Mouse (Mus musculus) C2C12 (cell line): ENCODE measurements around the gene Lrrc52. TPM values are rescaled to one million over a fixed set of nuclear protein-coding genes. Genes with fewer than 3 reads are reported as not detected.

Source experiments
- H3K27me3 ChIP-seq: one replicate; pipeline ENCODE4 v1.6.1; 2011; ENCODE audit not compliant: control insufficient read depth, insufficient read depth, insufficient read length
- H3K36me3 ChIP-seq: one replicate; pipeline ENCODE4 v1.6.1; 2011; ENCODE audit not compliant: control insufficient read depth, insufficient read depth
- H3K4me3 ChIP-seq: one replicate; pipeline ENCODE4 v1.5.1; 2011; ENCODE audit warnings: mild to moderate bottlenecking, control low read depth; ENCODE audit not compliant: poor library complexity, insufficient read depth, severe bottlenecking
- H3K79me2 ChIP-seq: one replicate; pipeline ENCODE4 v1.6.1; 2011; ENCODE audit not compliant: control insufficient read depth, insufficient read depth
- H3K79me3 ChIP-seq: one replicate; pipeline ENCODE4 v1.6.1; 2011; ENCODE audit warnings: low read depth, control low read depth
- H3ac ChIP-seq: one replicate; pipeline ENCODE3; 2011; ENCODE audit warnings: low read depth; ENCODE audit not compliant: control insufficient read depth, insufficient read length
- CEBPB ChIP-seq: IDR thresholded peaks from one replicate; pipeline ENCODE4 v1.6.1; 2011; ENCODE audit warnings: low read depth, mild to moderate bottlenecking, control low read depth, moderate library complexity
- CTCF ChIP-seq: IDR thresholded peaks from one replicate; pipeline ENCODE4 v1.5.1; 2011; ENCODE audit not compliant: control insufficient read depth, insufficient read depth, insufficient read length
- FOSL1 ChIP-seq: IDR thresholded peaks from one replicate; pipeline ENCODE4 v1.8.0; 2011; ENCODE audit warnings: mild to moderate bottlenecking, low read length; ENCODE audit not compliant: poor library complexity, insufficient read depth, severe bottlenecking
- MAX ChIP-seq: IDR thresholded peaks from one replicate; pipeline ENCODE4 v1.6.1; 2011; ENCODE audit warnings: mild to moderate bottlenecking, control low read depth
- MYOD1 ChIP-seq: IDR thresholded peaks from one replicate; pipeline ENCODE4 v1.6.1; 2011; ENCODE audit warnings: low read depth; ENCODE audit not compliant: control insufficient read depth, insufficient read length
- MYOG ChIP-seq: IDR thresholded peaks from one replicate; pipeline ENCODE4 v1.6.1; 2011; ENCODE audit not compliant: control insufficient read depth, insufficient read length; ENCODE audit errors: extremely low read depth
- USF1 ChIP-seq: IDR thresholded peaks from one replicate; pipeline ENCODE4 v1.6.1; 2011; ENCODE audit warnings: low read depth, mild to moderate bottlenecking, control low read depth, moderate library complexity
- polyA plus RNA-seq: library from polyadenylated mRNA; unstranded; fragments of >200 nt; fragmentation: generic; extraction: Trizol; gene quantifications from one replicate; pipeline ENCODE4 v1.2.1, GENCODE M21; 2012; ENCODE audit warnings: missing spikeins

The Lrrc52 gene
- polyA plus RNA-seq, 1 experiment, result not detected

- Histone ChIP-seq H3K79me2 (no peaks in the 10 kb centered on the region), H3K4me3 (no peak overlapping the region), H3K36me3 (no peaks in the 10 kb centered on the region), H3K79me3 (no peaks in the 10 kb centered on the region), H3K27me3 (peaks cover 9% of the 10 kb centered on the region), H3ac (no peak overlapping the region)
- peak; percentile 67 for TF ChIP-seq CTCF
- TF ChIP-seq MYOG, result no peak
- no peak for TF ChIP-seq FOSL1
These were observed 51.7 kb downstream of the Lrrc52 start for GRCm38 (mm10) chr1:167414846-167415245.

- Histone ChIP-seq H3K79me3 (no peaks in the 10 kb centered on the region), H3K27me3 (peaks cover 23% of the 10 kb centered on the region), H3ac (no peak overlapping the region), H3K36me3 (no peaks in the 10 kb centered on the region), H3K79me2 (no peaks in the 10 kb centered on the region), H3K4me3 (no peak overlapping the region)
- TF ChIP-seq CEBPB, result no peak
- no peak for TF ChIP-seq CTCF
- no peak for TF ChIP-seq MAX
- TF ChIP-seq MYOD1, result no peak
- no peak for TF ChIP-seq USF1
- no peak for TF ChIP-seq FOSL1
- no peak for TF ChIP-seq MYOG
These were observed 54.4 kb downstream of the Lrrc52 start for GRCm38 (mm10) chr1:167411991-167412715.

GRCm38 (mm10) chr1:167409601-167410000 lies 57.0 kb downstream of the Lrrc52 start:
- Histone ChIP-seq H3K27me3 (peaks cover 31% of the 10 kb centered on the region), H3K79me2 (no peaks in the 10 kb centered on the region)

GRCm38 (mm10) chr1:167405237-167405636 lies 61.3 kb downstream of the Lrrc52 start:
- Histone ChIP-seq H3ac (no peak overlapping the region), H3K79me3 (no peaks in the 10 kb centered on the region), H3K36me3 (no peaks in the 10 kb centered on the region), H3K4me3 (no peak overlapping the region), H3K27me3 (peaks cover 24% of the 10 kb centered on the region), H3K79me2 (no peaks in the 10 kb centered on the region)
- TF ChIP-seq MYOG (no peak), MYOD1 (no peak)

More at GRCm38 (mm10) chr1:167409601-167410000, 57.0 kb downstream of the Lrrc52 start:
- TF ChIP-seq MYOG, result no peak
- TF ChIP-seq CTCF, result no peak
- TF ChIP-seq MAX, result no peak
- no peak for TF ChIP-seq USF1
- TF ChIP-seq MYOD1, result no peak
- TF ChIP-seq CEBPB, result no peak
- TF ChIP-seq FOSL1, result no peak
- Histone ChIP-seq H3K79me3 (no peaks in the 10 kb centered on the region), H3ac (no peak overlapping the region), H3K36me3 (no peaks in the 10 kb centered on the region), H3K4me3 (no peak overlapping the region)

Other genes with a start within 250 kb of the Lrrc52 start
- 104 TPM for gene Uck2, start 181.5 kb downstream of the Lrrc52 start, polyA plus RNA-seq
- 59.8 TPM for gene Tmco1, start 158.4 kb downstream of the Lrrc52 start, polyA plus RNA-seq
- gene Aldh9a1, start 116.8 kb downstream of the Lrrc52 start, polyA plus RNA-seq, result 29.4 TPM
- 108 TPM for gene Mgst3, start 72.9 kb downstream of the Lrrc52 start, polyA plus RNA-seq
- not detected for gene Rxrg, start 131.6 kb upstream of the Lrrc52 start, polyA plus RNA-seq
- 0.04 TPM for gene Lmx1a, start 222.5 kb upstream of the Lrrc52 start, polyA plus RNA-seq